Mouse (Mus musculus): Measurements from ENCODE around the gene Bcl2l13.
A peak's percentile ranks its signal among the peaks of the same experiment; 100 is the strongest.
"Not testable (repeated sequence)": the region's sequence is repeated elsewhere in the genome, so short reads cannot be mapped to it uniquely, and the experiment has no call there.

Gene Bcl2l13

DNA sequence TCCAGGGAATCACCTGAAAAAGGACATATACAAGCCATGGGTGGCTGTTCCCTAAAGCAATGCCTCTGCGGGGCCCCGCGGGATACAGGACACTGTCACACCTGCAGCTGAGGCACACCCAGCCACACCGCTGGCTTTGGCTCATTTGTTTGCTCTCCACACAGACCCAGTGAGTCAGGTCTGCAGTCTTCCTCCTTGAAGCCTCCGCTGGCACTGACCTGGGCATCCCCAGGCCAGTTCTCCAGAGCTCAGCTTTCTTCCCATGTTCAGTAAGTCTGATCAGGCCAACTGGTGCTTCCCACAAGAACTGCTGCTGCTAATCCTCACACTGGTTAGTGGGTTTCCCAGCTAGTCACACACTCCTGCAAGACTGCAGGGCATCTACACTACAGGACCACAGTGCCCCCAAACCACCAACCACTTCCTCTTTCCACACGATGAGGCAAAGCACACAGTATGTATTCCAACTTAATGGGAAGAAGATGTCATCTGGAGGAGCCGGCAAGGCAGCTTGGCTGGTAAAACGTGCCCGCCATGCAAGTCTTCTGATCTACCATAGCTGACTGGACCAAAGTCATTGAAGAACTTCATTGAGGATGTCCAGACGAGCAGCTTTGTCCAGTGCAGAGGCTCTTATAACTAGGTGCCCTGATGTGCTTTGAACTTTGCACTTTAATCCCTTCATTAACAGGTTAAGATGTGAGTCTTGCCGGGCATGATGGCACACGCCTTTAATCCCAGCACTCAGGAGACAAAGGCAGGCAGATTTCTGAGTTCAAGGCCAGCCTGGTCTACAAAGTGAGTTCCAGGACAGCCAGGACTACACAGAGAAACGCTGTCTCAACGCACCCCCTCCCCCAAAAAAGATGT is 66.0 kb downstream of the Bcl2l13 start:
- DNase-seq (ENCODE audit: low read depth, low spot score) = no peak

DNA sequence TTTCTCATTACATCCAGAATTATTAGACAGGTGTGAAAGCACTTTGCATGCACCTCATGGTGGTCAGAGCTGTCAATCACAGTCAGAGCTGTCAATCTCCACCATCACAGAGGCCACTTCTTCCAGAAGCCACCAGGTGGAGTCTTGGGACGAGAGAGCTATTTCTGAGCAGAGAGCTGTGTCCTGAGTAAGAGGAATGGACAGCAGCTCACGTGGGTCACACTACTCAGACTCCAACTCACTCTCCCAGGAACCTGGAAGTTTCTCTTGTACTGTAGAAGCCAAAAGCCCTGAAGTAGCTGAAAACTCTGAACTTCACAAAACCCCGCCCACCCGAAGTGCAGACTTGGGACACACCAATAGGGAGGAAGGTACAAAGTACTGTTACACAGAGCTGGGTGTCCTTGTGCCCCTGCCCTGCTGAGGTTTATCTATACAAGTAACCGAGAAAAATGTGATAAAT is 67.5 kb downstream of the Bcl2l13 start:
- DNase-seq (ENCODE audit: low read depth, low spot score) = peak; percentile 46

DNA sequence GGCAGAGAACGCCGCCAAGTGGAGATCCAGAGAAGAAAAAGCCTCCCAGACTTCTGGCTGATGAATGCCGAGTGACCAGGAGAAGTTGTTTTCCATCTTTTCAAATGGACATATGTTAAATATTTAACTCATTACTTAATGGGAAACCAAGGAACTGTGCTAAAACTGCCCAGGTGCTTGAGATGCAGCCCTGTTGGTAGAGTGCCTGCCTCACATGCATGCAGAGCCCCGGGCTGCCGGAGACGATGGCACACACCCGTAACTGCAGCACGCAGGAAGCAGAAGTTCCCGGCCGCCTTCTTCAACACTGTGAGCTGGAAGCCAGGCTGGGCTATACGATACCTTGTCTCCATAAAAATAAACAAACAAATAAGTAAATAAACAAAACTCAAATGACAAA is 67.9 kb downstream of the Bcl2l13 start:
- no peak for DNase-seq (ENCODE audit: low read depth, low spot score)

DNA sequence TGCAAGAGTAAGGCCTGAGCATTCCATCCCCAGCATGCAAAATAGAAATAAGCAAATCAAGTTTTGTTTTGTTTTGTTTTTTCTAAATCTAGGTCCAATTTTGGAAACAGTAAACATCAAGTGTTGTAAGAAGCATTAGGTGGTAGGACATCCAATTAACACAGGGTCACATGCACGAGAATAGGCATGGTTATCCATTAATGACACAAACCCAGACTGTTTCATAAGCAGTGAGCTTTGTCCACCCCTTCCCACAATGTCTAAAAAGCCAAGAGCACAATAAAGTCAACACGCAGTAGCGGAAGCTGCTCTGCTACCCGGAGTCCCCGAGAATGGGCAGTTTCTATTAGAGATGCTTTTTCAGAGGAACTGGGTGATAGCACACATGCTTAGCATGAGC is 69.1 kb downstream of the Bcl2l13 start:
- no peak for DNase-seq (ENCODE audit: low read depth, low spot score)

DNA sequence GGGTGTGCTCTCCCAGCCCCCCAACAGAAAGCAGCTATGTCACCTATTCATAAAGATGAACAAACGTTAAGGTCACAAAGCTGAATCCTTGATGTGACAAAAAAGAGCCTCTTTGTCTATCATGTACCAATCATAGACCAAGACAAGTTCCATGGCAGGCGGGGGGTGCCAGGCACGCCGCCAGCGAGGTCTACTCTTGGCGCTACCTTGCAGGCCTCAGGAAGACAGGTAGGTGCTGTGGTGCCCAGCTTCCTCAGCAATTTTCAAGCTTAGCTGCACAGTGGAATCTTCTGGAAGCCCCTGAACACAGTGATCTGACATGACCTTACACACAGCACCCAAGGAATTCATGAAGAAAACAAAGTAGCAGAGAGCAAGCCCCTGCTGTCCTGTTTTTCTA is 70.5 kb downstream of the Bcl2l13 start:
- DNase-seq (ENCODE audit: low read depth, low spot score) = no peak

DNA sequence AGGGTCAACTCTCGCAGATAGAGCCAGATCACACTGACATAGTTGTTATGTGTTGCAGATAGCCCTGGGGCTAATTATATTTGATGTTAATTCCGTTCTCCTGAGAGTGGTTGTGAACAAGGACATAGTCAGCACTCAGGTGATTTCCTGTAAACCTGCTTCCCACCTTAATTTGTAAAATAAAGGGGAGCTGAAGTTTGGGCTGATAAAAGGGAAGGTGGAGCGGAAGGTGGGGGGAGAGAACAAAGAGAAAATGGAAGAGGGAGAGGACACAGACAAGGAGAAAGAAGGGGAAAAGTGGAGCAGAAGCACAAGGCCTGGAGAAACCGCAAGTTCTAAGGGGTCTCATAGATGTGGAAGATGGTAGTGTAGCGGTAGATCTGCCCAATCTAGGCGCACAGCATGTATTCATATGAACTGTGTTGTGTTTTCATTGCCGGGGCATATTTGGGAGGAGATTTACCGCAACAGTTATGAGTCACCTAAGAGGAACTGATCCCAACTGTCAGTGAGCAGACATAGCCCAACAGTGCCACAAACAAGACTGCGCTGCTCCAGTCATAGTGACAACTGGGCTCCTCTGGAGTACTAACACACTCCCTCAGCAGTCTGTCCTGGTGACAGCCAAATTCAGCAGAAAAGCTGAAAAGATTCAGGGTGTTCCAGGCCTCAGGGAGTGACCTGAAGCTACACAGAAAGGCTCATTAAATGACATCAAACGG is 72.0 kb downstream of the Bcl2l13 start:
- not testable (repeated sequence) for DNase-seq (ENCODE audit: low read depth, low spot score)

DNA sequence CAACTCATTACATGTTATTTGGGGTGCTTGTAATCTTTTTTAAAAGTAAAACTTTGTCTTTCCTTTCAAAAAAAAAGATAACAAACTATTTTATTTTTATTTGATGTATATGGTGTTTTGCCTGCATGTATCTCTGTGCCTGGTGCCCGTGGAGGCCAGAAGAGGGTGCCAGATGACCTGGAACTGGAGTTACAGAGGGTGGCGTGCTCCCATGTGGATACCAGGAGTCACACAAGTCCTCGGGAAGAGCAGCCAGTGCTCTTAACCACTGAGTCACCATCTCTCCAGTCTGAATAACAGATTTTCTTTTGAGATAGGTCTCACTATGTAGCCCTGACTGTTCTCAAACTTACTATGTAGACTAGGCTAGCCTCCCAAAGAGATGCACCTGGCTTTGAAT is 73.5 kb downstream of the Bcl2l13 start:
- DNase-seq (ENCODE audit: low read depth, low spot score) = no peak

DNA sequence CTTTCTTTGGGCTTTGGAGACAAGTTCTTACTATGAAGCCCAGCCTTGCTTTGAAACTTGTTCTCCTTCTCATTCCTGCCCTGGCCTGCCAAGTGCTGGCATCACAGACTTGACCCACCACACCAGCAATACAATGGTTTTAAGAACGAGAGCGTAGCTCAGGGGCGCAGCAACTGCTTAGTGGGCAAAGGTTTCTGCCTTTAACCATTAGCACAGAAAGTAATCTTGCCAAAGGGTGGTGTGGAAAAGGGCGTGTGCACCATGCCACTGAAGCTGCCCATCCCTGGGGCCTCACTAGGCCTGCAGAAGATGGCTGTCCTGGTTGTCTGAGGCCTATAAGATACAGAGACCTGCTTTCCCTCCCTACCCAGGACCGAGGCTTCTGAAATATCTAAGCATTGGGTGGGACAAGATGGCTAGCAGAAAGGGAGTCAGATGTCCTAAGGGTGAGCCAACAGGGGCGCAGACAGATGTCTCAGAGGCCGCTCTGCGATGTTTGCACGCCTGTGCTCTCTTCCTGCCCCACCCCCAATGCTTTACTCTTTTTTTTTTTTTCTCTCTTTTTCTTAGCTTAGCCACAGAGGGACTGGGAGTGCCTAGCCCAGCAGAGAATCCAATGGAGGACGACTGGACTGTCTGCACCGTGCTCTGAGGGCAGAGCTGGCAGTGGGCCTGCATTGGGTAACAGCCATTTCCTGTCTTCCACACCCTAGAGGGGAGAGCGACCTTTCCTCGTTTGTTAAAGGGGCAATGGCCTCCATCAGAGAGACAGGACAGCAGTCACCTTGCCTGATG is 75.4 kb downstream of the Bcl2l13 start:
- no peak for DNase-seq (ENCODE audit: low read depth, low spot score)

DNA sequence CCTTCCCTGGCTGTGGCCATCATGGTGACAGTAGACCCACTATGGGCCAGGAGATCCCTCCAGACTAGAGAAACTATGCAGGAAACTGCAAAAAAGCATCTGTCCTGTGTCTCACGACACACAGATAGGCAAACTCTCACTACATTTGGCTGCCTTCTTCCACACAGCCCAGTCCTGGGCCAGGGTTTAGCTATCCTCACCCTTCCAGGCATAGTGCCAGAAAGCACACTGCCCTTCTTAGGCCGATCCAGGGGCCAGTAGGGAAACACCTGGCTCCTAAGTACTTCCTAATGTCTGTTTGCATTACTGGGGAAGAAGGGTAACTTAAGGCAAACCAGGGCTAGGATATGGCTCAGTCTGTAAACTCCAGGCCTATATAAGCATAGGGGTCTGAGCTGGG is 76.9 kb downstream of the Bcl2l13 start:
- DNase-seq (ENCODE audit: low read depth, low spot score) = no peak

DNA sequence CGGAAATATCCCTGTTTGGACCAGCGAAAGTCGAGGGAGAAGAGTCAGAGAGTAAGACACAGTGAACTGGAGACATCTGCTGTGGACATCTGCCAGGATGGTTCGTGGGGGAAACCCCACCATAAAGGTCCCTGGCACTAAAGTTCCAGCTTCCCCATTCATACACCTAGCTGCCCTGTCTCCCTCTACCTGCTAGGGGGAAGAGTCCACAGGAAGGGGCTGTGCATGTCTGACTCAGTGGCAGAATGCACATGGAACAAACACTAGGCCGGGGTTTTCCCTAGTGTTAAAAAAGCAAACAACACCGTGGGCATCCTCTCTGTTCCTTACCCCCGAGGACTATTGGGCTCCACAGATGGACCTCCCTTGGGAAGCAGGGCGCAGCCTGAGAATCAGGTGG is 77.8 kb downstream of the Bcl2l13 start:
- no peak for DNase-seq (ENCODE audit: low read depth, low spot score)

DNA sequence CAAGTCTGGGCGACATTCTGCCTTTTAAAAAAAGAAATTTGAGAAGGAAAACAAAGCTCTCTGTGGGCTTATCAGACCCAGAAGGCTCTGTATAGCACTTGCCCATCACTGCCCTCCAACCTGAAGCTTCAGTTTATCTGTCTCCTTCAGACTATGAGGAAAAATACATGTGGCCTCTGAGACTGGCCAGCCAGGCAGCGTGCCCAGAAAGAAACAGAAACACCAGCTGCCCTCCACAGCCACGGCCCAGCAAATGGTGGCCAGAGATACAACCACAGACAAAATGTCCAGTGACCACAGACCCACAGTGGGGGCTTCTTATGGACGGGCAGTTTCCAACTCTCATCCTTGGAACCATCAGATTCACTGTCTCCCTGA is 78.5 kb downstream of the Bcl2l13 start:
- no peak for DNase-seq (ENCODE audit: low read depth, low spot score)

DNA sequence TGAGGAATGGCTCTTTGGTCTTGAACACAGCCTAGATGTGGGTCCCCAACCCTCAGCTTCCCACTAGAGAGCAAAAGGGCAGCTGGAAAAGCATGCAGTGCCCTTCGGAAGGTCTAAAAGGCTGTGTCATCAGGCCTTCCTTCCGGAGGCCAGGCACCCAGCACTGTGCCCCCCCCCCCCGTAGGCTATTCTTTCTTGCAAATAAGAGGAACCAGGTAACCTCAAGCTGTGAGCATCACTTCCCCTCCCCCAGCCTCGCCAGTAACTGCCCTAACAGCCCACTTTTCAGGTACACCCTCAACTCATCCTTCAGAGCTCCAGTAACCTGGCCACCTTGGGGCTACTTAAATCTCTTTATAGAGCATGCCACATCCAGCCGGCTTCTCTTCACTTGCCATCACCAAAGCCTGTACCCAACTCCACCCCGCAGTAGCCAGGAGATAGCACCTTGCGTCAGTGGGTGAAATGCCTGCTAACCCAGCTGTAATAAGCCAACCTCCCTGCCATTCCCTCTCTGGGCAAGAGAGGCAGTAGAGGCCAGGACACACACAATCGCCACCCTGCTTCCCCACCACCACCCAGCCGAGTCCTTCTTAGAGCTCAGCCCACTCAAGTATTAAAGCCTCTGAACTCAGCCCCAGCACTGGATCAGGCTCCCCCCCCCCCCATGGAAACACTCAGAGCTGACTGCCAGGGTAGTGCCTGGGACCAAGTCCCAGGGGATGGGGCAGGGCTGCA is 79.1 kb downstream of the Bcl2l13 start:
- no peak for DNase-seq (ENCODE audit: low read depth, low spot score)

DNA sequence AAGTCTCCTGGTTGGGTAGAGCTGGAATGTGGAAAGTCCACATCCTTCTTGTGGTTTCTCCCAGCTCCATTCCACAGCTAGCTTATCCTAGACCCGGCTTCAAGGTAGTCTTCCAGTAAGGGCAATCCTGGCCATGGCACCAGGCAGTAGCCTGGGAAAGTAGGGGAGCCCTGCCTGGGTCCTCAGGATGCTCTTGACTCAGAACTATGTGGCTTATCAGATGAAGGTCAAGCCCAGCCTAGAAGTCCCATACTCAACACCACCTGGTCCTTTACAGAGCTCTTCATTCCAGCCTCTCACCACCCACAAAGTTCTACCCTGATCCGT is 79.6 kb downstream of the Bcl2l13 start:
- DNase-seq (ENCODE audit: low read depth, low spot score) = no peak

DNA sequence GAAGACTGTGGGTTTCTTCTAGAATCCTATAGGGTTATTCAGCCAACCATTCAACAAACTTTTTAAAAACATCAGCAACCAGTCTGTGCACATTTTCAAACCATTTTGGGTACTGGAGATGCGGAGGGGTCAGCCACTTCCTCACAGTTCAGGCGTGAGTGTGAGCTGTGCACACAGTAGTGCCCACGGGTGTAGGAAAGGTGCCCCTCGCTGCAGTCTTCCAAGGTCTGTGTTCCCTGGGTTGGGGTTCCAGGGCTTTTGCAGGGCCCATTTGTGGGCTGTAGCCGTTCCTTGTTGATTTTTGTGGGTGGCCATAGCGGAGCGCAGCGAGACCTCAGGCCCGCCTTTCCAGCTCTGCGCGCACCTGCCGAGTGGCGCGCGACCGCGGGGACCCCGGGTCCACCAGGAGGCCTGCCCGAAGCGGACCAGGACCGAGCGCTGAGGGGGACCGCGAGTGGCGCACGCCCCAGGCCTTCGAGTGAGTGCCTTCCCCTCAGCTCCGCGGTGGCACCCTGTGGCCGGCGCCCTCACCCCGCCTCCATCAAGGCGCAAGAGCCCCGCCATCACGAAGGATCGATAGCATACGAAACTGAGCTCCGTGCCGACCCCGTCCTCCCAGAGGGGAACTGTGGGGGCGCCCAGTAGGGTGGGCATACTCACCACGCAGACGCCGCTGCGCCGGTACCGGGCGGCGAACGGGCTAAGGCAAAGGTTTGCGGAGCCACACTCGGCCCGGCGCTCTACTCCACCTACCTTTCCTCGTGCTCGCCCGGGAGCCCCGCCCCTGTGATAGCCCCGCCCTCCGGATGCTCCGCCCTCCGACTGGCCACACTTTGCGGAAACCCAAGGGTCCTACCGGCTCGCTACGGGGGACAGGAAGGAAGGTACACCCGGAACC is 80.3 kb downstream of the Bcl2l13 start, which contains the start of gene Bid:
Gene Bid, minus strand, starts transcription at position 780 of the 898 bp plus-strand sequence.
- peak; percentile 77 for DNase-seq (ENCODE audit: low read depth, low spot score)

DNA sequence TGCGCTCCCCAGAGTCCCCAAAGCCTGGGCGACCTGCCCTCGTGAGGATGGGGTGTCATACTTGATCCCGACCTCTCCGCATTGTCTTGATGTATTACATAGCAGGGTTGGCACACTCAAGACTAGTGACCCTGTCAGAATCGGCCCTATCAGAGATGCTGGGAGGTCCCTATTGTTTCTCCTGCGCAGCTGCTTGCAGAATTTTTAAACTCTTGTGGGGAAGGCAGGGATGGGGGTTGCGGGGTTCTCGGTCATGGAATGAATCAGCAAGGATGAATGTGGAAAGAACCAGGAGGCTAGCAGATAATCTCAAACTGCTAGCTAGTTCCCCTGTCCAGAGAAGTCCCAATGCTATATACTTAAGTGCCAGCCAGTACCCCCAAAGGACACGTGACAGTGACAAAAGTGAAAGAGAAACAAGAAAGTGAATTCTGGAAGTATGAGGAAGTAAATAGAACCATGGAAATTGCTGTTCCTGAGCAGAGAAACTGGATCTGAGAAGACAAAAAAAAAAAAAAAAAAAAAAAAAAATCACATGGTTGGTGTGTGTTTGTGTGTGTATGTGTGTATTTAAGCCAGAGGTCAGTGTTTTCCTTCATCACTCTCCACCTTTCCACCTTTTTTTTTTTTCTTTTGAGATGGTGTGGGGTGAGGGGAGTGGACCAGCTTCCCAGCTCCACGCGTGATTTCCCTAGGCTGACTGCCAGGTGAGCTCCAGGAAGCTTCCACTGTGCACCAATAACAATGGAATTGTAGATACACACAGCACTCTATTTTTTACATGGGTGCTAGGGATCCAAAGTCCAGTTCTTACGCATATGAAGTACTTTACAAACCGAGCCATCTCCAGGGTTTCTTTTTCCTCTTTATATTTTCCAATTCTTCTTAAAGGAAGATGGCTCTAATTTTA is 81.2 kb downstream of the Bcl2l13 start:
- DNase-seq (ENCODE audit: low read depth, low spot score) = not testable (repeated sequence)

DNA sequence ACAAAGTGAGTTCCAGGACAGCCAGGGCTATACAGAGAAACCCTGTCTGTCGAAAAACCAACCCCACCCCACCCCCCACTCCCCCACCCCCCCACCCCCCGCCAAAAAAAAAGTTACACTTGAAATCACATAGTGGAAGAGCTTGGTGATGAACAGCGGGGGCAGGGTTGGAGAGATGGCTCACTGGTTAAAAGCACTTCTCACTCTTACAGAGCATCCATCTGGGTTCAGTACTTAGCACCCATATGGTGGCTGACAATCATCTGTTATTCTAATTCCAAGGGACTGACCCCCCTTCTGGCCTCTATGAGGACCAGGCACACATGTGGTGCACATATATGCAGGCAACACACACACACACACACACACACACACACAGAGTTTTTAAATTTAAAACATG is 82.0 kb downstream of the Bcl2l13 start:
- no peak for DNase-seq (ENCODE audit: low read depth, low spot score)

DNA sequence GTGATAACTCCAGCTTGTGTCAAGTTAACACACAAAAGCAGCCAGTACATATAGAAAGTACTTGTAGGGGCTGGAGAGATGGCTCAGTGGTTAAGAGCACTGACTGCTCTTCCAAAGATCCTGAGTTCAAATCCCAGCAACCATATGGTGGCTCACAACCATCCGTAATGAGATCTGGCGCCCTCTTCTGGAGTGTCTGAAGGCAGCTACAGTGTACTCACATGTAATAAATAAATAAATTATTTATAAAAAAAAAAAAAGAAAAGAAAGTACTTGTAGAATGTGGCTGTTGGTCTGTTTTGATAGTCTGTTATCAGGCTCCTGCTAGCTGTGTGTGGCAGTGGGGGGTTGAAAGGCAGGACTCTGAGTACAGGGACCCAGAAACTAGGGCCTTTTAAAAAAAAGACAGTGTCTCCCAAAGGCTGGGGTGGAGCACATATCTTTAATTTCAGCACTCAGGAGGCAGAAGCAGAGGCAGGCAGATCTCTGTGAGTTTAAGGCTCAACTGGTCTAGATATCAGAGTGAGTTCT is 88.8 kb downstream of the Bcl2l13 start:
- DNase-seq (ENCODE audit: low read depth, low spot score) = not testable (repeated sequence)

DNA sequence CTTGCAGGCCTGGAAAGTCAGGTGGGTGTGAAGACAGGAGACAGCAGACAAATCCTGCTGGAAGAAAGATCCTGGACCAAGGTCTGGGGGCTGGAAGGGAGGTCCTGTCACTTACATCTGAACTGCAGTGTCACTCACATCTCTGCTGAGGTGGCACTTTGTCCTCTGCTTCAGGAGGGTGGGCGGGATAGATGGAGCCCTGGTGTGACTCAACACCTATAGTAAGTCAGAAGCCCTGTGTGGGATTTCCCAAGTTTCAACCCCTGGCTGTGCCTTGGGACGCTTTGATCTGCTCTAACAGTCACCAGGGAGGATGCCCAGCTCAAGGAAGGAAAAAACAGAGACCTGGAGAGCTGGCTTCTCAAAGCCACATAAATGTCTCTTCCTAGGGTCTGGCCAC is 90.9 kb downstream of the Bcl2l13 start:
- no peak for DNase-seq (ENCODE audit: low read depth, low spot score)

DNA sequence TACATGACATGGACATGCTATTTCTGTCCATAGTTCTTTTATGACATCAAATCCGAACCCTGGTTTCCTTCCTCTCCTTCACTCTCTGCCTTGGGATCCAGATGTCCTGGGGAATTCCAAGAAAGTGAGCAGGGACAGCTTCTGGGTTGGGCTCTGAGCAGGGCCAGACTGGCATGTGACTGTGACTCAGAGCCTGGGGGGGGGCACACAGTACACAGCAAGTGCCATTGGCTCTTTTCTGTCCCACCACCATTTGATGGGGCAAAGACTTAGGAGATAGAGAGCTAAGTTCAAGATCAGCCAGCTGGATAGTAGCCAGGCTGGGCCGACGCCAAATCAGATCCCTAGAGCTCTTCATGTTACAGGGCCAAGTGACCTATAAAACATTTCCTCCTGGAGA is 91.8 kb downstream of the Bcl2l13 start:
- DNase-seq (ENCODE audit: low read depth, low spot score) = no peak
